Mouse (Mus musculus) thymus, postnatal 4 days (tissue): ENCODE data around the gene Defb45.

Experiments
- DNase-seq: peaks from one replicate; pipeline ENCODE4 v3.0.0; 2021

The Defb45 gene

DNA sequence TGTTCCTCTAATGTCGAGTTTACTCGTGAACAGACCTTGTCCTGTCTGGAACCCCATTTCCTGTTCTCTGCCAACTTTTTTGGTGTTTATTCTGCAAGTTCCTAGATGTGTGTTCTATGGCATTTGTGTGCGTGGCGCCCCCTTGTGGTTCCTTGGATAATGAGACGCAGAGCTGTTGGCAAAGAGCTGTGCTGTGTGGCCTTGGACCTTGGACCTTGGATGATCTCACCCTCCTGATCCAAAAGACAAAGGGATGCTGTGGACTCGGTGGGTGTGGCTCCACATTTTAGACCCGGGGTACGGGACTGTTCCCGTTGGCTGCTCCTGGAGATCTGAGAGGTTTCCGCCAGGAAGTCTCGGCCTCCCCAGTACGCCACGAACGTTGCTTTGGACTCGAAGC, 4.9 kb upstream of the Defb45 start, which contains the start of gene Defb36:
Gene Defb36 (plus strand): TSS at position 271 of the 400 bp plus-strand sequence.
- peak; percentile 56 for DNase-seq

DNA sequence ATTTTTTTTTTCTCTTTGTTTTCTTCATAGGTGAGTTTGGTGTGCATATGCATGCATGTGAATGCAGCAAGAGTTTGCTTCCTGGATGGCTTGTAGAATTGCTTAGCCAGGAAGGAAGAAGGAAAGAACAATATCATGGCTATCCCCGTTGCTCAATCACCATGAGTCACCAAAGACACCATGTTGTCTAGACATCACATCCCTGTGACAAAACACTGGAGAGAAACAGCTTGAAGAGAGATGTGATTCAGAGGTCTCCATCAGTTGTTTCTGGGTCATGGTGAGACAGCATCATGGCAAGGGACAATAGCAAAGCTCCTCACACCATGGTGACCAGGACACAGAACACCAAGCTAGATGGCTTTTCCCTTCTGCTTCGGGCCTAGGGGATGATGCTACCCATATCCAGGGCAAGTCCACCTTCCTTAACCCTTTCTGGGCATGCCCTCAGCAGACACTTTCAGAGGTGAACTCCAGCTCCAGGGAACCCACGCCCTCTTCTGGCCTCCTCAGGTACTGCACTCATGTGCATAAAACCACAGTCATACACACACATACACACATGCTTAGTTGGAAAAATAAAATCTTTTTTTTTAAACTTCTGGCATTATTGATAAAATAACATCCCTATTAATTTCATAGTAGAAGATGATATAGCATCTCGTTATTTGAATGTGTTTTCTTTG, 2.2 kb upstream of the Defb45 start:
- DNase-seq, result no peak

DNA sequence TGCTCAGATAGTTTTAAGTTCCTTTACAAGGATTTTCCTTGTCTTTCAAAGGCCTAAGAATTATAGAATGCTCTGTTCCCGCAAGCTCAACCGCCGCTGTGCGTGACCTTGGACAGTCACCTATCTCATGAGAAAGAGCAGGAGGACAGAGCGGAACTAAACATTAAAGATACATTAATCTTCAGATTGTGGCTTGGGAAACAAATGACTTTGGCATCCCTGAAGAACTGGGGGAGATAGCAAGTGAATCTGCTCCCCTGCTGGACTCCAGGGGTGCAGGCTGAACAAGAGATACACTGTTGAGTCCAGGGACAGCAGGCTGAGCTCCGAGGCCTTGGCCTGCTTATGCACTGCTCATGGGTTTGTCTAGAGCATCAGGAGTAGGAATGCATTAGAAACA, 877 bp upstream of the Defb45 start:
- DNase-seq, result no peak

DNA sequence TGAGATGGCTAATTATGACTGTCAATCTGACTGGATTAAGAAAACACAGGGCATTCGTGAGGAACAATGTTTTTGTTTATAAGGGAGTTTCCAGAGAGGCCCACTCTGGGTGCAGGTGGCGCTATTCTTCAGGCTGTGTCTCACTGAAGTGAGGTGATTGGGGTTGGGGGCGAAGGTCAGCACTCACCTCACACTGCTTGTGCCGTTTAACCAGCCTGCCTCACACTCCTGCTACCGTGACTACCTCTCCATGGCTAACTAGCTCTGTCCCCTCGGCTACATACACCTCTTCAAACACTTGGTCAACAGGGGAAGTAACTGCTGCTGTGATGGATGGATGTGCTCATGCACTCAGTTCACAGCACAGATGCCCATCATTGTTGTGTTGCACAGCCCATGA, 10.2 kb downstream of the Defb45 start:
- DNase-seq, result no peak

DNA sequence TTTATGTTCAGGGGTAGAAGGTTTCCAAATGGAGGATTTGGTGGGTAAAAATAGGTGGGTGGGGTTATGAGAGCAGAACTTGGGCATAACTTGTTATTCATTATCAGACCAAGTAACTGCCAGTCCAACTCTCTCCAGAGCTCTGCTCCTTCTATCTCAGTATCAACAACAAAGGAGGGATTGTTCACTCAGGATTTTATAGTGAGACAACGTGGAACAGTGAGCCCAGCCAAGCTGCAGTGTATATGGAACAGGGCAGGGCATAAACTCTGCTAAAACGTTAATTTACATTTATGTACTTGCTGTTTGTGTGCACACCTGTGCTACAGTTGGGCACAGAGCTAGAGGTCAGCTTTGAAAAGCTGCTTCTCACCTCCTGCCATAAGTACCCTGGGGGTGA, 10.7 kb downstream of the Defb45 start:
- no peak for DNase-seq

DNA sequence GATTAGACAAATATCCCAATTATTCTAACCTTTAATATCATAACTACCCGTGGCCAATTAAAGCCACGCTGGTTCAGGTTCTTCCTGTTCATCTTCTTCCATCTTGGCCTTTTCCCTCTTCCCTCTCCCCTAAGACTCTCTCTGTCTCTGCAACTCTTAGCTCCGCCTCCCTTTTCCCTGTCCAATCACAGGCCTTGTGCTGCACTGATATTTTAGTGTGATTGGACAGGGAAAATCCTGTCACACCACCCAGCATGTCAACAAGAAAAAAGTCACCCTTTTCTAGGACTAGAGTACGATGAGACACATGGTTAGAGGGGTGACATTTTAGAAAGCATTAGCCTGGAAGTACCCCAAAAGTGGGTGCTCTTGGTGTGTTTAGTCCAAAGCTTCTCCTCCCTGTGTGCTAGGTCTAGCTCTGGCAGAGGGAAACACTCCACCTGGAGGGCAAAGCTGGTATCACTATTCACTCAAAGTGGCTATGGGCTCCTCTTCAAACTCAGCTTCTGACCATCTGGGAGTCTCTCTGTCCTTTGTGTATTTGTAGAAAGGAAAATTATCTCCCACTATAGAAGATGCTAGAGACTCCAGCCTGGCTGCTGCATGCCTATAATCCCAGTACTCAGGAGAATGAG, 12.2 kb downstream of the Defb45 start:
- DNase-seq, result peak; percentile 41

DNA sequence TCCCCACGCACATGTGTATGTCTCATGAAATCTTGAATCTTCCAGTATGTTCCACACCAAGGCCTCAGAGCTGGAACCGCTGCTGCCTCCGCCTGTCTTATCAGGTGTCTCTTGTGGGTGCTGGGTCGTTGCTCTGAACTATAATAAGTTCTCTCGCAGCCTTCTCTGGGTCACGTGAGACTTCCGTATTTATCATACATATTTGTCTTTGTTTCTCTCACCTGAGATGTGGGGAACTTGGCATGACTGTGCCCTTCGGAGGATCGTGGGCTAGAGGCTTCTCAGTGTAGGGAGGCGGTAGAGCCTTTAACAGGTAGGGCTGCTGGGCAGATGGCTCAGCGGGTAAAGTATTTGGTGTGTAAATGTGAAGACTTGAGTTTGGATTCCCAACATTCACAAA, 18.6 kb downstream of the Defb45 start:
- no peak for DNase-seq

DNA sequence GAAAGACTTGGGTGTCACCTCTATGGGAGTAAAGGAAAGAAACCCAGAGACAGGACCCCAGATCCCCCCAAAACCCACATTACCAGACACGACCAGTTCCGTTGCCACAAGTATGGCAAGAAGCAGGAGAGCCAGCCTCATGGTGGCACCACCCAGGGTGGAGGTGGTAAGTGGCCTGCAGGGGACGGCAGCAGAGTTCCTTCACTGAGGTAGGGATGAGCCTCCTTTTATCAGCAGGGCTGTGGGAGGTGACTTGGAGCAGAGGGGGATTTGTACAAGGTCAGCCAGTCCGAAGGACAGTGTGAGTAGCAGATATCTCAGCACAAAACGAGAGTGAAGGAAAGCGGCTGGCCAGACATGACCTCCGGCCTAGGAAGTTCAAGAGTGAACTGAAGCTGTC, 19.1 kb downstream of the Defb45 start, which contains the start of gene Defb19:
Gene Defb19 (minus strand): TSS at position 206 of the 400 bp plus-strand sequence.
- no peak for DNase-seq

DNA sequence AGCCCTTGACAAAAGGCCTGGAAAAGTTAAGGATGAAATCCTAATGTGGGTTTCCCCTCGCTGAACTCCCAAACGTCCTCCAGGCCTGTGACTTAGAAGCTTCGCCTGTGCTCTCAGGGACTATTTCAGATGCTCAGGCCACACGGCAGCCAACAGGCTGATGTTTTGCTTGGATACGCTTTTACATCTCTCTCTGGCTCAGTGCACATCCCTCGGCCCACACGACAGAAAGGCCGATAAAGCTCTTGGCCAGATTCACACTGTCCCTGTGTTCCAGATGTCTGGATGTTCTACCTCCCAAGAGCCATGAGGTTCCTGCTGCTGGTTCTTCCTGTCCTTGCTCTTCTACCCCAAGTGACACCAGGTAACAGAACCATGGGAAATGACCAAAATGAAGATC, 25.7 kb downstream of the Defb45 start:
- DNase-seq, result no peak

DNA sequence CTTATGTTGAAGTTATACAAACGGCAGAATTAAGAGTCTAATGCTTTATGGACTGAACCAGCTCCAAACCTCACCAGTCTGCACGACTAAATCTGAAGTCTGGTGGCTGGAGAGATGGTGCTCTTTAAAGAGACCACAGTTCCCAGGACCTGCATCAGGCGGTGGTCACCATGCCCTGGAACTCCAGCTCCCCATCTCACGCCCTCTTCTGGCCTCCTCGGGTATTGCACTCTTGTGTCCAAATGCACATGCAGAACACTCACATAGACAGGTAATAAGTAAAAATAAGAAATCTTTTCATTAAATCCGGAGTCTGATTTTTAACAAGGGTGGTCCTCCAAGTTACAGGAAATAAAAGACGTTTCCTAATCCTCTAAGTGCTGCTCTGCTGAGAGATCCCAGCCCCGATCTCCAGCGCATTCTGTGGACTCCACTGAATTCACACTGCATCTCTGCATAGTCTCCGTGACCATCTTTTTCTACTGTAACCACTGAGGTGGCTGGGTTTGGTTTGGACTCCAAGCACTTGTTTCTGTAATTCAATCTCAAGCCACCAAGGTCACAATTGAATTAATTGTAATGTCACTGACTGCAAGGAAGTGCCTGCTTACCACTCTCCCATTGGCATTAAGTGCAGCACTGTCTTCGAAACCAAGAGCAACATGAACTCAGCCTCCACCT, 26.9 kb downstream of the Defb45 start, which contains the start of gene Defb21:
Gene Defb21 (plus strand): TSS at position 631 of the 681 bp plus-strand sequence.
- DNase-seq, result peak; percentile 57

DNA sequence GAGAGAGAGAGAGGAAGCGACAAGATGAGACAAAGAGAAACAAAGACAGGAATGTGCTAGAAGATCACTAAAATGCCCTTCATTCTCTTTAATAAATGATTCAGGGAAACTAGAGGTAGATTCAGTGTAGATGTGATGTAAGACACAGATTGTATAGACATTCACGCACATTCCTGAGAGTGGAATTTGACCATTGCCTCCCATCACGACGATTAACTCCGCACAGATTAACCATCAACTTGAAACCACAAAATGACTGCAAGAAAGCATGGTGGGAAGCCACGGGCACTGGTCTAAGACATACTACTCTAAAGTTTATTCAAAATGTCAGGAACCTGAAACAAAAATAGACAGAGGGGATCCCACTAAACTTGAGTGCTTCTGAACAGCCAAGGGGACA, 28.9 kb downstream of the Defb45 start:
- no peak for DNase-seq

DNA sequence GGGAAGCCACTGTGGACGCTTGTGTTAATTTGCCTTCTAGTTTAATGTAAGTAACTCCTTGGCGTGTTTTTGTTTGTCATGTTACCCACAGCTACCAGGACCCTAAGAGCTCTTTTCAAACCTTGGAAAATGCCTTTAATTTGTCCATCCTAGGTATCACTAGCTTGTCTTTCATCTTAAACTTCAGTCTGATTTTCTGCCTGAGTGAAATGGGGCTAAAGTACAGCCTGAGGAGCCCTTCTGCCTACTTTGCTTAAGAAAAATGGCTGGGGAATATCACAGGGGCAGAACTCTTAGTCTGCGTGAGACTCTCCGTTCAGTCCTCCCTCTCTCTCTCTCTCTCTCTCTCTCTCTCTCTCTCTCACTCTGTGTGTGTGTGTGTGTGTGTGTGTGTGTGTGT, 29.3 kb downstream of the Defb45 start:
- no peak for DNase-seq

DNA sequence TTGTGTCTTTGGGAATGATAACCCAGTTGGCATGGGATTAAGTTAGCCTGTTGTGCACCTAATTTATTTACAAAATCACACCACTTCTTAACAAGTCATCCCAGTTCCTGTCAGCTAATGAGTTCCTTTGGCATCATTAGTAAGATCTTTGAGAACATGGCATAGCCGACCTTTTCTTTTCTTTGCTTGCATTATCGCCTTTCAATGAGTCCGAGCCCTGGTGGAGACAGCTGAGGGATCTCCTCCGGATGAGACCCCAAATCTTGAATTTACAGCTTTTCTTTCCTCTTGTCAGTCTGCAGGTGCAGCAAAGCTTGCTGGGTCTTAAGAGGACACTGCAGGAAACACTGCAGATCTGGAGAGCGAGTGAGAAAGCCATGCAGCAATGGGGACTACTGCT, 30.2 kb downstream of the Defb45 start, which contains the start of gene Gm17416:
Gene Gm17416 (plus strand): TSS at position 301 of the 400 bp plus-strand sequence.
- DNase-seq, result no peak

DNA sequence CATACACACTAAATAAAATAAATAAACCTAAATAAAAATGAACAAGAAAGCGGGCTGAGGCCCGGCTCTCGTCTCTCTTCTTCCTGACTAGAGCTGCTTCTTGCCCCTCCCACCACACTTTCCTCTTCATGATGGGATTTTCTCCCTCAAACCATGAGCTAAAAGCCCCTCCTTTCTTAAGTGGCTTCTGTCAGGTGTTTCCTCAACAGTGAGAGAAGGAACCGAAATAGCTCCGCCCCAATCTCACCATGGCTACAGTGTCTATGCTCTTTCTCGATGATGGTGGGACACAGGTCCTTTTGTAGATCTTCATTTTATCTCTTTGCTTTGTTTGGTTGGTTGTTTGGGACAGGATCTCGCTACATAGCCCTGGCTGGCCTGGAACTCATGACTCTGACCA, 42.5 kb downstream of the Defb45 start:
- DNase-seq, result no peak

DNA sequence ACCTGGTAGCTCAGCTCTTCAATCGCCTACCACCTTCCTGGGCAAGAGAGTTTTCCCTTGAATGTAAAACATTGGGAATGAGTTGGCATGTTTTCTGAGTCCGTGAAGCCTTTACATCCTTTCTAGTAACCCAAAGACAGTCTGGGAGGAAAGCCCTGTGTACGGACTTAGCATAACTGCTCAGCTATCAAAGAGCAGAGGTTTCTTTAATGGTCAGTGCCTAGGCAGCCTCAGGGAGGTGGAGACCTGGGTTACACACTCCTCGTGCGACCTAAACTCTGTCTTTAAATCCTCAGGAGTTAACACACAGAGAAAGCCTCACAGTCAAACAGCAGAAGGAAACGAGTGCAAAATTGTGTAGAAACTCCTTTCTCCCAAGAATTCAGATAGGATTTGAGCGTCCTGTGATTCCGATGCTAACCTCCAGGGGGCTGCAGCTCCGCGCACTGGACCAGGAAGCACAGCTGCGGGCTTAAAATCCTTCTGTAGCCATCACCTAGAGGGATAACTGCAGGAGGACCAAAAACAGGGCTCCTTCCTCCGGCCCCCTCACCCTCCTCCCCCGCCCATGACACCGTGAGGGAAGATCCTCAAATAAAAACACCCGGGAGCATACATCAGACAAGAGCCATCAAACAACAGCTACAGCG, 45.3 kb downstream of the Defb45 start:
- peak; percentile 60 for DNase-seq

DNA sequence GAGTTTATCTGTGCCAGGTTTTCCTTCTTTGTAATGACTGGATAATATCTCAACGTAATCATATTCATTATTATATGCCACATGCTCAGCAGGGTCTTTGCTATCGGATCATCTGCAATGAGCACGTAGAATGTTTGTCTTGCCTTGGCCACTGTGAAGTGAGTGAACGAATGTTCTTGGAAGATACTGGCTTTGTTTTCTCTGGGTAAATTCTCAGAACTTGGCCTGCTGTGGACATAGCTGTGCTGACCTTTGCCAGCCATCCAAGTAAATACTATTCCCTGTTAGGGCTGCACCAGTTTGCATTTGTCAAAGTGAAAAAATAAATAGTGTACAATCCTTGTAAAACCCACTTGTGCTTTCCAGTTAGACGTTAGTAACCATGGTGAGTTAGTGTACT, 51.1 kb downstream of the Defb45 start:
- DNase-seq, result no peak

DNA sequence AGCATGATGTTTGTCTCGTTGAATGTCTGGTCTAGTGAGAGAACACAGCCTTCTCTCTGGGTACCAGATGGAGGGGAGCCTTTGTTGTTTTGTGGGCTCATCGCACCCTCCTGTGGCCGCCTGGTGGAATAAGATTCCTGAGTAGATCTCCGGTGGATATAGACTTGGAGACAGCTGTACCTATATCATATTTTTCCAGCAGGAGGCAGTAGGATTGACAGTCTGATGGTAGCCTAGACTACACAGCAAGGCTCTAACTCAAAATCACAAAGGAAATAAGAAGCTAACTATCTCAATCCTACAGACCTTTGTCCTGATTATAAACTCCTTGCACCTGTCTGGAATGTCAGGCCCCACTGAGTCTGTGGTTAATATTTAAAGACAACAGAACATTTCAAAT, 54.5 kb downstream of the Defb45 start:
- peak; percentile 33 for DNase-seq

DNA sequence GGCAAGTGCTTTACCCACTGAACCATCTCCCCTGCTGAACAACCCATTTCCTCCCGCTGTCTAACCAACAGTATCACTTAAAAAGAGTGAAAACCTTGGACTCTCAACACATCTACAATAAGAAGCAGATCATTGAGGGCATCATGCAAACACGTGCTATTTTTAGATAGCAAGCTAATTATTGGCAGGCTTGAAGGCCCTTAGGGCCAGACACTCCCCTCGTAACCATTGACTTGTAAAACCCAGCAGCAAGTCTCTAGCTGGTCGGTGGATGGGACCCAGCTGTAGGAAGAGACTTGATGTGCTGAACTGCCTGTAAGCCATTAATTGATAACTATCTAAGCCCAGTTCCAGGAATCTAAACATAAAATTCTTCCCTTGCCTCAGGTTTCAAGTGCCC, 55.7 kb downstream of the Defb45 start:
- no peak for DNase-seq
